ENCODE assay signal across 10 mouse cellular contexts in genomic region chr10:95181553-95181952, GRCm38 (mm10).
A peak's percentile ranks its signal among the peaks of the same experiment; 100 is the strongest.
DNase-seq lines count a peak whose midpoint lies in the region; ATAC-seq and TF ChIP-seq lines count a peak whose summit lies in the region.
"Had no signal": no experiment of that assay in that cellular context is flagged by ENCODE, and none has a peak within 500 bp of the region (broad histone marks: within the 10 kb centered on the region; RNA-seq: fewer than 3 reads in every experiment).

No protein-coding gene starts in this region.

- DNase-seq in kidney, postnatal 14 days, result peak; percentile 26
- DNase-seq in kidney, adult 2 months, result no peak
- DNase-seq in G1E (ENCODE audit: low spot score), result no peak
- DNase-seq in midbrain, postnatal 0 days (ENCODE audit: low spot score), result peak; percentile 77
- DNase-seq in heart, adult 9 months (ENCODE audit: low spot score in 2 of 2), result no peak

- no peak overlapping the region for H3K9ac ChIP-seq in embryonic facial prominence, embryonic 15.5 days
- H3K9ac ChIP-seq in midbrain, postnatal 0 days (replicated peaks; ENCODE audit: low read length, poor library complexity, severe bottlenecking), result no peak overlapping the region
- no peak overlapping the region for H3K9ac ChIP-seq in heart, embryonic 11.5 days (ENCODE audit: low read depth, low read length)
- no peak overlapping the region for H3K9ac ChIP-seq in kidney, embryonic 14.5 days (ENCODE audit: low read depth, low read length)

- no peak for TF ChIP-seq CTCF in kidney, adult 2 months (conservative IDR thresholded peaks at IDR 0.05; ENCODE audit: insufficient read depth, insufficient read length, low read depth, low read length)
- no peak for TF ChIP-seq CTCF in G1E (IDR thresholded peaks at IDR 0.05; ENCODE audit: low read depth, low read length)
- no peak for TF ChIP-seq CTCF in midbrain, postnatal 0 days (IDR thresholded peaks at IDR 0.05)

- no peaks in the 10 kb centered on the region for H3K4me1 ChIP-seq in kidney, adult 2 months (ENCODE audit: control insufficient read depth, insufficient read depth, low read length)
- H3K4me1 ChIP-seq in G1E (ENCODE audit: insufficient read depth, low read depth, low read length), result peaks cover 37% of the 10 kb centered on the region
- H3K4me1 ChIP-seq in embryonic facial prominence, embryonic 15.5 days, result peaks cover 13% of the 10 kb centered on the region; the same call in 1 of the 2 replicates
- H3K4me1 ChIP-seq in midbrain, postnatal 0 days (ENCODE audit: insufficient read depth, low read length), result no peaks in the 10 kb centered on the region
- H3K4me1 ChIP-seq in heart, embryonic 11.5 days (ENCODE audit: control insufficient read depth, insufficient read depth, low read length), result peaks cover 5% of the 10 kb centered on the region
- no peaks in the 10 kb centered on the region for H3K4me1 ChIP-seq in kidney, embryonic 14.5 days (ENCODE audit: control insufficient read depth, insufficient read depth, low read length)

- no peaks in the 10 kb centered on the region for H3K27me3 ChIP-seq in kidney, adult 2 months (replicated peaks; ENCODE audit: control insufficient read depth, insufficient read depth, low read length)
- H3K27me3 ChIP-seq in G1E (ENCODE audit: insufficient read depth, low read length), result no peaks in the 10 kb centered on the region
- no peaks in the 10 kb centered on the region for H3K27me3 ChIP-seq in embryonic facial prominence, embryonic 15.5 days
- H3K27me3 ChIP-seq in midbrain, postnatal 0 days (ENCODE audit: insufficient read depth, low read length), result no peaks in the 10 kb centered on the region
- H3K27me3 ChIP-seq in heart, embryonic 11.5 days (ENCODE audit: control insufficient read depth, insufficient read depth, low read length), result no peaks in the 10 kb centered on the region
- no peaks in the 10 kb centered on the region for H3K27me3 ChIP-seq in kidney, embryonic 14.5 days (ENCODE audit: control insufficient read depth, insufficient read depth, low read length)

- peaks cover under 1% of the 10 kb centered on the region; the same call in 1 of the 2 replicates for H3K9me3 ChIP-seq in G1E (replicated peaks)
- no peaks in the 10 kb centered on the region for H3K9me3 ChIP-seq in embryonic facial prominence, embryonic 15.5 days (replicated peaks)
- no peaks in the 10 kb centered on the region for H3K9me3 ChIP-seq in midbrain, postnatal 0 days (ENCODE audit: low read length)
- H3K9me3 ChIP-seq in heart, embryonic 11.5 days (replicated peaks; ENCODE audit: control insufficient read depth, low read length), result no peaks in the 10 kb centered on the region
- H3K9me3 ChIP-seq in kidney, embryonic 14.5 days (ENCODE audit: control insufficient read depth, low read length), result no peaks in the 10 kb centered on the region

- H3K27ac ChIP-seq in kidney, adult 2 months (ENCODE audit: insufficient read depth, low read depth, low read length), result no peak overlapping the region
- H3K27ac ChIP-seq in embryonic facial prominence, embryonic 15.5 days (replicated peaks), result no peak overlapping the region
- H3K27ac ChIP-seq in midbrain, postnatal 0 days (ENCODE audit: low read depth, low read length), result no peak overlapping the region
- no peak overlapping the region for H3K27ac ChIP-seq in heart, embryonic 11.5 days (ENCODE audit: low read depth, low read length)
- no peak overlapping the region for H3K27ac ChIP-seq in kidney, embryonic 14.5 days (ENCODE audit: low read depth, low read length)
- H3K27ac ChIP-seq: kidney, postnatal 0 days had no signal

- no peak overlapping the region for H3K4me3 ChIP-seq in kidney, adult 2 months (ENCODE audit: insufficient read depth, low read depth, low read length)
- H3K4me3 ChIP-seq in G1E (ENCODE audit: low read depth, low read length), result no peak overlapping the region
- no peak overlapping the region for H3K4me3 ChIP-seq in embryonic facial prominence, embryonic 15.5 days (replicated peaks)
- no peak overlapping the region for H3K4me3 ChIP-seq in midbrain, postnatal 0 days (ENCODE audit: low read depth, low read length)
- no peak overlapping the region for H3K4me3 ChIP-seq in heart, embryonic 11.5 days (ENCODE audit: low read depth, low read length)
- no peak overlapping the region for H3K4me3 ChIP-seq in kidney, embryonic 14.5 days (ENCODE audit: low read length)
- H3K4me3 ChIP-seq: erythroblast, embryonic 14.5 days had no signal

- H3K36me3 ChIP-seq in kidney, adult 2 months (ENCODE audit: control insufficient read depth, insufficient read depth, low read length), result no peaks in the 10 kb centered on the region
- H3K36me3 ChIP-seq in G1E (replicated peaks), result no peaks in the 10 kb centered on the region
- H3K36me3 ChIP-seq in embryonic facial prominence, embryonic 15.5 days, result no peaks in the 10 kb centered on the region
- H3K36me3 ChIP-seq in midbrain, postnatal 0 days (ENCODE audit: insufficient read depth, low read length), result no peaks in the 10 kb centered on the region
- H3K36me3 ChIP-seq in heart, embryonic 11.5 days (ENCODE audit: control insufficient read depth, insufficient read depth, low read length), result no peaks in the 10 kb centered on the region
- no peaks in the 10 kb centered on the region for H3K36me3 ChIP-seq in kidney, embryonic 14.5 days (ENCODE audit: control insufficient read depth, insufficient read depth, low read length)

- H3K4me2 ChIP-seq in embryonic facial prominence, embryonic 15.5 days (replicated peaks), result 0 out of 2 replicates have a peak overlapping the region, but pooled peaks have one; percentile 19
- 0 out of 2 replicates have a peak overlapping the region, but pooled peaks have one; percentile 15 for H3K4me2 ChIP-seq in midbrain, postnatal 0 days (ENCODE audit: low read depth, low read length, poor library complexity, severe bottlenecking)
- H3K4me2 ChIP-seq in heart, embryonic 11.5 days, result no peak overlapping the region
- no peak overlapping the region for H3K4me2 ChIP-seq in kidney, embryonic 14.5 days (replicated peaks; ENCODE audit: low read depth, low read length)

- ATAC-seq in G1E (ENCODE audit: extremely low read depth, insufficient number of reproducible peaks, low FRiP score, poor library complexity, severe bottlenecking), result peak; percentile 34; the same call in 1 of the 2 replicates
- no peak for ATAC-seq in embryonic facial prominence, embryonic 15.5 days (ENCODE audit: insufficient number of reproducible peaks, low FRiP score, low TSS enrichment, low read depth)
- ATAC-seq in midbrain, postnatal 0 days (ENCODE audit: low FRiP score), result no peak
- ATAC-seq in heart, embryonic 11.5 days (replicated peaks; ENCODE audit: insufficient number of reproducible peaks, low FRiP score, low TSS enrichment), result no peak
- ATAC-seq in kidney, embryonic 14.5 days (ENCODE audit: low FRiP score, low TSS enrichment), result no peak

- no peak for TF ChIP-seq POLR2A in kidney, adult 2 months (IDR thresholded peaks at IDR 0.05; ENCODE audit: low read depth, low read length)

- 58% methylated on average over 10 of the region's 10 CpGs for WGBS in kidney, adult 2 months
- 29% methylated on average over 10 of the region's 10 CpGs for WGBS in embryonic facial prominence, embryonic 15.5 days
- WGBS in midbrain, postnatal 0 days, result 54% methylated on average over 10 of the region's 10 CpGs
- WGBS in heart, embryonic 11.5 days (ENCODE audit: insufficient replicate concordance), result 60% methylated on average over 10 of the region's 10 CpGs
- WGBS in kidney, embryonic 14.5 days, result 57% methylated on average over 10 of the region's 10 CpGs

Comparison
In these comparisons a context has a peak if more than half of its experiments do, and no peak if none do; other contexts are left out.
1. DNase-seq: peak in kidney, postnatal 14 days (single experiment) and midbrain, postnatal 0 days (single experiment); none in kidney, adult 2 months (single experiment), G1E (single experiment) and heart, adult 9 months (0 of 2).
2. H3K4me2 ChIP-seq: peak in embryonic facial prominence, embryonic 15.5 days (single experiment) and midbrain, postnatal 0 days (single experiment); none in heart, embryonic 11.5 days (single experiment) and kidney, embryonic 14.5 days (single experiment).